Mouse (Mus musculus) spleen, postnatal 14 days (tissue): Measurements from ENCODE around the gene Etv6.

ENCODE experiments used
- DNase-seq, 2 experiments: peaks; one replicate each; pipeline ENCODE4 v3.0.0; 2021 to 2022; ENCODE audit warnings: low spot score in 2 of 2

Gene Etv6

DNA sequence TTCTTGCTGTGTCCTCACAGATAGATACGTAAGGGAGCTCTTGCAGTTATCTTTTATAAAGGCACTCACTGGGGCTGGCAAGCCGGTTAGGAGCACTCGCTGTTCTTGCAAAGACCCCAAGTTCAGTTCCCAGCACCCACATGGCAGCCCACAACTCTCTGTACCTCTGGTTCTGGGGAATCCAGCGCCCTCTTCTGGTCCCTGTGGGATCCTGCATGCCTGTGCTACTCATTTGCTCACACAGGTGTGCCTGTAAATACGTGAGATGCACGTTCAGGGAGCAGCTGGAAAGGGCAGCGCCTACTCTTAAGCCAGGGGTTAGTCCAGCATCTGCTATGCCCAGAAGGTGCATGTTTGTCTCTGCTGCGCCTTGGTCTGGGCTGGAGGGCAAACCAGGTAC is 224.4 kb downstream of the Etv6 start:
- DNase-seq, result no peak

DNA sequence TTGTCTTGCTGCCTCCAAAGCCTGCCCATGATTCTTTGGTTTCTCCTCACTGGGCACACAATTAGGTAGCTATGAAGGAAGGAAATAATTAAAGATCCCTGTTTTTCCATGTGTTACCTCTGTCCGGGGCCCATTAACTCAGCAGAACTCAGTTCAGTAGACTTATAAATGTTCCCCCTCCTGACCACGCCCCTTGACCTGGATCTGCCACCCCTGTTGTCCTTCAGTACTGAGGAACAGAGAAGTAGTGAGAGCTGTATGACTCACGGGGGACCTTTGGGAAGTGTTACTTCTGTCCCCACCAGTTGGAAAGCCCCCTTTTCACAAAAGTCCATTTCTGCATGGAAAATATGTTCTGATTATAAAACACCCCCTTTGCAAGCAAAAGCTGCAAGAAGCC is 226.4 kb downstream of the Etv6 start:
- DNase-seq, result no peak

GRCm38 (mm10) chr6:134262383-134262782 is 226.9 kb downstream of the Etv6 start:
- DNase-seq, result no peak

DNA sequence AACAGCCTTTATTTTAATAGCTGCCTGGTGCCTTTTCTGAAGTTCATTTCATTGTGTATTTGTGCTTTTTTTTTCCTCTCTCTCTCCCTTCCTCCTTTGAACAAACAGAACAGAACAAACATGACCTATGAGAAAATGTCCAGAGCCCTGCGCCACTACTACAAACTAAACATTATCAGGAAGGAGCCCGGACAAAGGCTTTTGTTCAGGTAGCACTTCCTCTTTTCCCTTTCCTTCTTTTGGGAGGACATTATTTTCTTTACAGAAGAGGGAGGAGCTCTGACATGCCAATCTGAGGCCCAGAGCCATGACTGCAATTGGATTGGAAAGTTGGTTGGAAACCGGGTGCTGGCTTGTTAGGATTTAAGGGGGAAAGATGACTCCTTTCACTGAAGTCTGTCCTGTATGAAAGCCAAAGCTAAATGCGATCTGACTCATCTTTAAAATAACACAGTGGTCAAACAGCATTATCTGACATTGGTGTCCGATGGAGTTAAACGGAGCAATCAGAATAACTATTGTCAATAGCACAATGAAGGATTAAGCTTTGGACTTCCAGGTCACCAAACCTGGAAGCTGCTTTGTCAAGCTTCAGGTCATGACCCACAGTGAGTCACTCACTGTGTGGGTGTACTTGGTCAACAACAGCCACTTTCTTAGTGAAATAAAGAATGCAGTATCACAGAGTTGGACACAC is 227.6 kb downstream of the Etv6 start:
- no peak for DNase-seq

DNA sequence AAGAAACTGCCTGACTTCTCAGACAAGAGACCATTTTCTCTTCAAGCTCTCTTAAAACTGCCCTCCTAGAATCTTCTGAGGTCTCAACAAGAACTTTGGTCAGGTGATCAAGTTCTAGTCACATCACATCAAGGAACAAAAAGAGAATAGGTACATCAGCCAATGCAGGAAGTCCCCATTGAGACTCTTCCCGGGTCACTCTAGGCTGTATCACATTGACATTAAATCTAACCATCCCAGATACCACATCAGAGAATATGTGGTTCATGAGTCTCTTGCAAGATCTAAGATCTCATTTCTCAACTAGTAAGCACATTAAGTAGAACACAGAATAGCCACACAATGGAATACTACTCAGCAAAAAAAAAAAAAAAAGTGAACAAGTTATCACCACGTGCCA is 238.4 kb downstream of the Etv6 start:
- DNase-seq, result no peak

- no peak for DNase-seq
These were observed 241.5 kb downstream of the Etv6 start for GRCm38 (mm10) chr6:134276954-134277353.

- DNase-seq, result no peak
These were observed 246.6 kb downstream of the Etv6 start for GRCm38 (mm10) chr6:134282095-134282494.

- DNase-seq, result no peak
These were observed 256.3 kb downstream of the Etv6 start for GRCm38 (mm10) chr6:134291823-134292222.

DNA sequence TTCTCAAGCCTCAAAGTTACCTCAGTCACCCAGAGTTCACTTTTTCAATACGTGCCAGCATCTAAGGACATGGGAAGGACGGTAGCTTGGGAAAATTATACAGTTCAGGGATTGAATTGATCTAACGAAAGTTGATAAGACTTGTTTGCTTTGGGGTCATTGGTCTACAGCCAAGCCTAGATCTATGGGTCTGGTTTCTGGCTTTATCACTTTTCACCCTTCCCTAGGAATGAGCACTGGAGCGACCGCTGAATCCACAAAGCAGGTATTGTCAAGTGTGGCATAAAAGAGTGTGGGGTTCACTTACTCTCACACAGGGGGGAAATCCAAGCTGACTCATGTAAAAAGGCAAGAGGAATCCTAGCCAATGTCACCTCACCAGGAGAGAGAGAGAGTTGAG is 256.9 kb downstream of the Etv6 start:
- no peak for DNase-seq

- DNase-seq, result no peak
These were observed 258.4 kb downstream of the Etv6 start for GRCm38 (mm10) chr6:134293615-134294508.

GRCm38 (mm10) chr6:134297884-134298619 is 262.6 kb downstream of the Etv6 start:
- DNase-seq, result no peak

GRCm38 (mm10) chr6:134301951-134302350 is 266.5 kb downstream of the Etv6 start:
- no peak for DNase-seq

GRCm38 (mm10) chr6:134311346-134311745 is 275.8 kb downstream of the Etv6 start:
- DNase-seq, result no peak

DNA sequence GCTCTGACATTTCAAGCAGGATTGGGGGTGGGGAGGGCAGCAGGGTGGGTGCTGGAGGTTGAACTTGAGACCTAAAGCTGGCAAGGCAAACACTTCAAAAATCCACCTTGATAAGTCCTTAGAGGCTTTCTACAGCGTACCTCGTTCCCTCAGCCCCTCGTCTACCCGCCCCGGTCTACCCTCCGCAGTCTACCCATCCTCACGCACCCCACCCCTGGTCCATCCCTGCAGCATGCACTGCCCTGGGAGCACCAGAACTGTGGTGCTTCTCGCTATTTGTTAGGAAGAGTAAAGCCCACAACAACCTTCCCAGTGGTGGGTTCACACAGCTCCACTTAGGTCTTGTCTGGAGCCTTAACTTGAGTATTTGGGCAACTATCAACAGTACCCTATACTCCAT is 277.1 kb downstream of the Etv6 start:
- no peak for DNase-seq

DNA sequence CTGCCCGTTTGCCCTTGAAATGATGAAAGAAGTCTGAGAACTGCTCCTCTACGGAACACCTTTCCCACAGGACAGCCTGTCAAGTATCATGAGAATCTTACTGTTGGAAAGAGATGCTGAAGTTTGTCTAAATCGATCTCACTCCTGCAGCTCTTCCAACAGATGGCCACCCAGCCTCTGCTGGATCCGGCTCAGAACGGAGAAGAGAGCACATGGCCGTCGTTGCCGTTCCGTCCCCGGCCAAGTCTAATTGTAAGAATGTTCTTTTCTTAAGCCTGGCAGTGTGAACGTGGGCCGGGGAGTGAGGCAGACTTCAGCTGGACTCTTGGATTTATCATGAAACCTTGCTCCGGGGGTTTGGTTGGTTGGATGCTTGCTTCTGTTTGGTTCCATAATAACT is 281.9 kb downstream of the Etv6 start:
- DNase-seq, result no peak
